Comparison of ENCODE assay signal across 9 mouse cellular contexts in the genomic region with DNA sequence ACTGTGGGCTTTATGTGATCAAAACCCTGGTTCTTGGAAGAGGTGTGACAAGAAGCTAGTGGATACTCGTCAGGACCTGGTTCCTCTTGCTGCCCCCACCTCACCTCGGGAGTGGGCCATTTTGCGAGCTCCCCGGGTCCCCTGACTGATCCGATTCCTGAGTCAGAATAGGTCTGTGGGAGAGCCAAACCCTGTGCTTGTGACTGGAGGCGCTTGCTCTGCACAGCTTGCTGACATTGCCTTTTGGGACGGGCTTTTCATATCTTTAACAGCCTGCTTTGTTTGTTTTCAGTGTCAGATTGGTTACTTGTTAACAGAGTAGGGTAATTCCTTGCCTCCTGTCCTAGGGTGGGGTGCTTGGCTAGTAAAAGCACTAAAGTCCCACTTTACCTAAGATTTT. TPM values are rescaled to one million over a fixed set of nuclear protein-coding genes. Genes with fewer than 3 reads are reported as not detected.
DNase-seq lines count a peak whose midpoint lies in the region; ATAC-seq lines count a peak whose summit lies in the region.
"Had no signal": no experiment of that assay in that cellular context is flagged by ENCODE, and none has a peak within 500 bp of the region (broad histone marks: within the 10 kb centered on the region; RNA-seq: fewer than 3 reads in every experiment).

No protein-coding gene starts in this region.

- 48% methylated on average over 7 of the region's 7 CpGs for WGBS in heart, embryonic 16.5 days
- WGBS in forebrain, embryonic 16.5 days, result 57% methylated on average over 7 of the region's 7 CpGs

- H3K9ac ChIP-seq in heart, embryonic 16.5 days (ENCODE audit: low read length), result 0 out of 2 replicates have a peak overlapping the region, but pooled peaks have one; percentile 22
- H3K9ac ChIP-seq in forebrain, embryonic 16.5 days (replicated peaks; ENCODE audit: low read depth, low read length), result peak overlapping the region; percentile 3; the same call in 1 of the 2 replicates

- no peak for DNase-seq in heart, postnatal 36 days
- DNase-seq in kidney, postnatal 10 days, result peak; percentile 65
- peak; percentile 23 for DNase-seq in neural tube, embryonic 10.5 days (ENCODE audit: extremely low spot score, low spot score)
- no peak for DNase-seq in adrenal gland, adult 2 months
- no peak for DNase-seq in gastrocnemius, postnatal 36 days

- H3K4me3 ChIP-seq in heart, embryonic 16.5 days (ENCODE audit: low read length), result no peak overlapping the region
- H3K4me3 ChIP-seq in forebrain, embryonic 16.5 days (replicated peaks; ENCODE audit: low read length), result no peak overlapping the region

- H3K9me3 ChIP-seq in heart, embryonic 16.5 days (replicated peaks; ENCODE audit: control insufficient read depth, low read length), result no peaks in the 10 kb centered on the region
- no peaks in the 10 kb centered on the region for H3K9me3 ChIP-seq in forebrain, embryonic 16.5 days (ENCODE audit: control insufficient read depth, low read length)

- no peaks in the 10 kb centered on the region for H3K27me3 ChIP-seq in heart, embryonic 16.5 days (ENCODE audit: control insufficient read depth, insufficient read depth, low read length)
- H3K27me3 ChIP-seq in forebrain, embryonic 16.5 days (replicated peaks; ENCODE audit: control insufficient read depth, insufficient read depth, low read length), result no peaks in the 10 kb centered on the region

- H3K27ac ChIP-seq in heart, embryonic 16.5 days (ENCODE audit: low read length), result no peak overlapping the region
- H3K27ac ChIP-seq in forebrain, embryonic 16.5 days (ENCODE audit: low read length), result no peak overlapping the region

- ATAC-seq in heart, embryonic 16.5 days (replicated peaks; ENCODE audit: extremely low read depth, insufficient read depth, low FRiP score), result no peak
- no peak for ATAC-seq in forebrain, embryonic 16.5 days
- ATAC-seq in cerebellum, adult (ENCODE audit: insufficient number of reproducible peaks, low FRiP score, low TSS enrichment), result no peak

- peaks cover 25% of the 10 kb centered on the region for H3K4me1 ChIP-seq in heart, embryonic 16.5 days (ENCODE audit: control insufficient read depth, insufficient read depth, low read length)
- H3K4me1 ChIP-seq in forebrain, embryonic 16.5 days (replicated peaks; ENCODE audit: control insufficient read depth, insufficient read depth, low read length), result peaks cover 23% of the 10 kb centered on the region

- peak overlapping the region; percentile 99; the same call in 1 of the 2 replicates for H3K4me2 ChIP-seq in heart, embryonic 16.5 days (ENCODE audit: low read depth, low read length)
- no peak overlapping the region for H3K4me2 ChIP-seq in forebrain, embryonic 16.5 days (ENCODE audit: low read length)

- peaks cover 2% of the 10 kb centered on the region; the same call in 1 of the 2 replicates for H3K36me3 ChIP-seq in heart, embryonic 16.5 days (ENCODE audit: control insufficient read depth, insufficient read depth)
- no peaks in the 10 kb centered on the region for H3K36me3 ChIP-seq in forebrain, embryonic 16.5 days (ENCODE audit: control insufficient read depth, insufficient read depth)

- intact Hi-C loops in heart, postnatal 36 days (cut with DNase I), result loop anchor here (5.0 to 10.0 kb wide), 2 partner anchors 54 to 416 kb away; a partner anchor contains a TSS
- intact Hi-C loops in gastrocnemius, postnatal 36 days (cut with DNase I), result no loop called here

RNA-seq across cellular contexts. Expression of a gene that starts 2.4 kb away (rescaled TPM):
- polyA plus RNA-seq in heart, embryonic 16.5 days (2015; fragmentation: Nextera tagmentation; extraction: Ambion mirVana), result 8.1 and 9.3 TPM in 2 replicates
- total RNA-seq in heart, postnatal 36 days (2021), result 10 to 100 TPM; 11.2 to 11.3 TPM
- polyA plus RNA-seq in forebrain, embryonic 16.5 days (2015; fragmentation: Nextera tagmentation; extraction: Ambion mirVana), result 7.2 and 8.8 TPM in 2 replicates
- total RNA-seq in adrenal gland, adult 2 months (2021), result 10 to 100 TPM; 28.0 to 33.1 TPM
- polyA plus RNA-seq in adrenal gland, adult 2 months (2012; rRNA removed), result 19.8 and 21.0 TPM in 2 replicates
- 1 to 10 TPM; 4.9 to 5.1 TPM for total RNA-seq in gastrocnemius, postnatal 36 days (2021)
- total RNA-seq: CH12.LX had no signal

Comparison
In these comparisons a context has a peak if more than half of its experiments do, and no peak if none do; other contexts are left out.
1. DNase-seq: peak in kidney, postnatal 10 days (single experiment) and neural tube, embryonic 10.5 days (single experiment); none in heart, postnatal 36 days (0 of 2), adrenal gland, adult 2 months (single experiment) and gastrocnemius, postnatal 36 days (0 of 2).